ENCODE assay signal across 25 mouse cellular contexts in genomic region chr4:137643459-137643858, GRCm38 (mm10). TPM values are rescaled to one million over a fixed set of nuclear protein-coding genes. Genes with fewer than 3 reads are reported as not detected.
DNase-seq lines count a peak whose midpoint lies in the region; ATAC-seq and TF ChIP-seq lines count a peak whose summit lies in the region.
"Had no signal": no experiment of that assay in that cellular context is flagged by ENCODE, and none has a peak within 500 bp of the region (broad histone marks: within the 10 kb centered on the region; RNA-seq: fewer than 3 reads in every experiment).

No protein-coding gene starts in this region.

- no peak overlapping the region for H3K4me3 ChIP-seq in bone marrow macrophage, adult 2 months (ENCODE audit: insufficient read depth, low read length)
- H3K4me3 ChIP-seq in intestine, embryonic 16.5 days (ENCODE audit: low read length), result no peak overlapping the region
- H3K4me3 ChIP-seq: embryonic facial prominence, embryonic 15.5 days; forebrain, embryonic 12.5 days; heart, embryonic 10.5 days; neural tube, embryonic 12.5 days had no signal

- no peak for TF ChIP-seq CTCF in bone marrow macrophage, adult 2 months (IDR thresholded peaks at IDR 0.05; ENCODE audit: low read depth, low read length)

- DNase-seq in adrenal gland, adult 2 months, result peak; percentile 77
- DNase-seq in adrenal gland, adult 18-20 months (ENCODE audit: low spot score in 2 of 2), result no peak
- peak; percentile 68 for DNase-seq in 3T3-L1 (ENCODE audit: low read depth, low spot score)
- DNase-seq in gastrocnemius, postnatal 25 days, result no peak
- DNase-seq in lung, postnatal 36 days, result no peak
- DNase-seq in cerebellum, postnatal 4 days (ENCODE audit: low spot score in 2 of 2), result no peak
- DNase-seq: cerebellum, adult 11 months; embryo, embryonic 11 days; gastrocnemius, postnatal 36 days; heart, postnatal 10 days; kidney, adult 11 months; kidney, postnatal 36 days; liver; lung, adult 2 months; lung, postnatal 4 days; right cerebral cortex, postnatal 14 days; thymus, postnatal 25 days had no signal

- peaks cover 37% of the 10 kb centered on the region for H3K4me1 ChIP-seq in bone marrow macrophage, adult 2 months (ENCODE audit: control insufficient read depth, insufficient read depth, low read length)
- H3K4me1 ChIP-seq in intestine, embryonic 16.5 days (ENCODE audit: control insufficient read depth, insufficient read depth, low read length), result peaks cover 9% of the 10 kb centered on the region; the same call in 1 of the 2 replicates
- H3K4me1 ChIP-seq: embryonic facial prominence, embryonic 15.5 days; forebrain, embryonic 12.5 days; heart, embryonic 10.5 days; neural tube, embryonic 12.5 days had no signal

- no peak overlapping the region for H3K9ac ChIP-seq in intestine, embryonic 16.5 days (ENCODE audit: low read depth, low read length)
- H3K9ac ChIP-seq: embryonic facial prominence, embryonic 15.5 days; forebrain, embryonic 12.5 days; hindbrain, embryonic 14.5 days had no signal

- WGBS in intestine, embryonic 16.5 days, result 69% methylated on average over 2 of the region's 2 CpGs

- no peak for TF ChIP-seq POLR2A in bone marrow macrophage, adult 2 months (IDR thresholded peaks at IDR 0.05; ENCODE audit: borderline replicate concordance, low read depth, low read length)

- no peak overlapping the region for H3K4me2 ChIP-seq in intestine, embryonic 16.5 days (ENCODE audit: low read depth, low read length)
- H3K4me2 ChIP-seq: embryonic facial prominence, embryonic 15.5 days; forebrain, embryonic 12.5 days; hindbrain, embryonic 14.5 days; midbrain, embryonic 11.5 days; neural tube, embryonic 12.5 days had no signal

- H3K27me3 ChIP-seq in intestine, embryonic 16.5 days (replicated peaks; ENCODE audit: control insufficient read depth, insufficient read depth, low read length), result no peaks in the 10 kb centered on the region
- H3K27me3 ChIP-seq: embryonic facial prominence, embryonic 15.5 days; forebrain, embryonic 12.5 days; neural tube, embryonic 12.5 days had no signal

- peaks cover 19% of the 10 kb centered on the region for H3K36me3 ChIP-seq in intestine, embryonic 16.5 days (ENCODE audit: control insufficient read depth, insufficient read depth, low read length)

- H3K9me3 ChIP-seq in intestine, embryonic 16.5 days (ENCODE audit: control insufficient read depth, low read length), result no peaks in the 10 kb centered on the region
- H3K9me3 ChIP-seq: embryonic facial prominence, embryonic 15.5 days; forebrain, embryonic 12.5 days; heart, embryonic 10.5 days; neural tube, embryonic 12.5 days had no signal

- peak overlapping the region; percentile 62 for H3K27ac ChIP-seq in bone marrow macrophage, adult 2 months (ENCODE audit: insufficient read depth, low read depth, low read length)
- H3K27ac ChIP-seq in intestine, embryonic 16.5 days (ENCODE audit: low read length), result no peak overlapping the region
- H3K27ac ChIP-seq: embryonic facial prominence, embryonic 15.5 days; forebrain, embryonic 12.5 days; heart, embryonic 10.5 days; hindbrain, embryonic 14.5 days; neural tube, embryonic 12.5 days had no signal

- ATAC-seq in intestine, embryonic 16.5 days, result peak; percentile 87

RNA-seq across cellular contexts. Expression of gene Rap1gap, which starts 21.1 kb away (rescaled TPM):
- 100 to 1,000 TPM; 119 to 172 TPM for total RNA-seq in adrenal gland, adult 2 months (2021)
- 489 and 541 TPM in 2 replicates for polyA plus RNA-seq in adrenal gland, adult 2 months (2012; rRNA removed)
- total RNA-seq in adrenal gland, adult 18-20 months (2021), result 100 to 1,000 TPM in 1 of 2 experiments, 10 to 100 TPM in 1; 94.7 to 131 TPM
- polyA plus RNA-seq in bone marrow macrophage, adult 2 months (2012; ENCODE audit: insufficient read depth, insufficient read length, missing spikeins), result 2.9 and 3.0 TPM in 2 replicates
- polyA plus RNA-seq in intestine, embryonic 16.5 days (2015; fragmentation: Nextera tagmentation; extraction: Ambion mirVana), result 26.9 and 30.9 TPM in 2 replicates
- total RNA-seq in gastrocnemius, postnatal 25 days (2021), result 1 to 10 TPM; 8.0 to 9.4 TPM

RNA-seq across cellular contexts. Expression of gene Usp48, which starts 49.9 kb away (rescaled TPM):
- total RNA-seq in adrenal gland, adult 2 months (2021), result 100 to 1,000 TPM; 100 to 101 TPM
- polyA plus RNA-seq in adrenal gland, adult 2 months (2012; rRNA removed), result 52.2 and 58.9 TPM in 2 replicates
- total RNA-seq in adrenal gland, adult 18-20 months (2021), result 100 to 1,000 TPM in 1 of 2 experiments, 10 to 100 TPM in 1; 92.3 to 111 TPM
- 162 and 193 TPM in 2 replicates for polyA plus RNA-seq in bone marrow macrophage, adult 2 months (2012; ENCODE audit: insufficient read depth, insufficient read length, missing spikeins)
- 48.3 and 48.4 TPM in 2 replicates for polyA plus RNA-seq in intestine, embryonic 16.5 days (2015; fragmentation: Nextera tagmentation; extraction: Ambion mirVana)
- 10 to 100 TPM; 23.8 to 27.4 TPM for total RNA-seq in gastrocnemius, postnatal 25 days (2021)

Comparison
In these comparisons a context has a peak if more than half of its experiments do, and no peak if none do; other contexts are left out.
1. DNase-seq: peak in adrenal gland, adult 2 months (single experiment) and 3T3-L1 (single experiment); none in adrenal gland, adult 18-20 months (0 of 2), gastrocnemius, postnatal 25 days (single experiment), lung, postnatal 36 days (single experiment) and cerebellum, postnatal 4 days (0 of 2).
2. RNA of gene Rap1gap, which starts 21.1 kb away (total RNA-seq): 119 to 172 TPM in adrenal gland, adult 2 months and 94.7 to 131 TPM in adrenal gland, adult 18-20 months; 8.0 to 9.4 TPM in gastrocnemius, postnatal 25 days; every median in the first group is over 4 times any median in the second.